Mouse (Mus musculus): ENCODE measurements at regions not wholly inside any gene's neighbourhood (a gene's known extent, or its start where the extent isn't known, plus 50 kb on each side); places are given as distances from the start of the nearest gene placed in this dataset.
"Not testable (repeated sequence)": the region's sequence is repeated elsewhere in the genome, so short reads cannot be mapped to it uniquely, and the experiment has no call there.

DNA sequence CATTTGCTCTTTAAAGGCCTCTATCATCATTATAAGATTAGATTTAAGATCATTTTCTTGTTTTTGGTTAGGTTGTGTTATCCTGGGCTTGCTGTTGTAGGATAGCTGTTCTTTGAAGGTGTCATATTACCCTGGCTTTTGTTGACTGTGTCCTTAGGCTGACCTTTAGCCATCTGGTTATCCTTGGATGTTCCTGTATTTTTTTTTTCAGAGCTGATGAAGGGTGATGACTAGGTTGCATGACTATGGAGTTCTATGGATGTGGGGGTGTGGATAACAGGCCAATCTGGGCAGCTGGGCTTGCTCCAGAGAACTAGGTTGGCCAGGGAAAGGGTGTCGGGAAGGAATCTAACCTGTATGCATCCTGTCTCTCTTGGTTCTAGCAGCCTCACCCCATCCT lies 74.2 kb downstream of the Dmrta1 start:
- no peak overlapping the region for H3K27ac ChIP-seq (ENCODE audit: low read length)
- no peak overlapping the region for H3K4me3 ChIP-seq (ENCODE audit: low read length)
- H3K4me1 ChIP-seq (ENCODE audit: control insufficient read depth, insufficient read depth, low read length) = no peaks in the 10 kb centered on the region
- H3K9ac ChIP-seq (ENCODE audit: low read depth, low read length) = no peak overlapping the region
- ATAC-seq = no peak
- H3K4me2 ChIP-seq (ENCODE audit: low read depth, low read length) = no peak overlapping the region
- H3K36me3 ChIP-seq (ENCODE audit: control insufficient read depth, insufficient read depth, low read length) = no peaks in the 10 kb centered on the region
- 71% methylated on average over 1 of the region's 1 CpGs for WGBS
- no peaks in the 10 kb centered on the region for H3K27me3 ChIP-seq (replicated peaks; ENCODE audit: control insufficient read depth, insufficient read depth, low read length)
- H3K9me3 ChIP-seq (ENCODE audit: control insufficient read depth, low read length) = no peaks in the 10 kb centered on the region

DNA sequence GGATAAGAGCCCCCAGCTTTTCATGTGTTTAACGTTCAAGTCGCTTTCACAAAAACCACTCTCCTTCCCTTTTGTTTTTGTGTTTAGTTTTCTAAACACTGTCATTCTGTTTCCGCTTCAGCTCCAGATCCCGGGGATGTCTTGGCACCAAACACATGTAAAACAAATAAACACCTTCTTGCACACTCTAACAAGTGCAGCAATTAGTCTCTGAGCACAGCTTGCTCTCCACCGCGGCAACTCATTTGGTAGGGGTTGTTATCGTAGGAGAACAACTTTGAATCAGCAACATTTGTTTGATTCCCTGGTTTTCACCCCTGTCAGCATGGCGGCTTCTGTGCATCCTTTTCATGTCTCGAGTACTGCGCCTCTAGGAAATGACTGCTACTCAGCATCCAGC lies 97.0 kb downstream of the Dmrta1 start:
- Histone ChIP-seq H3K4me2 (ENCODE audit: low read depth, low read length) (no peak overlapping the region), H3K27me3 (replicated peaks; ENCODE audit: control insufficient read depth, insufficient read depth, low read length) (no peaks in the 10 kb centered on the region), H3K4me1 (ENCODE audit: control insufficient read depth, insufficient read depth, low read length) (no peaks in the 10 kb centered on the region), H3K9me3 (ENCODE audit: control insufficient read depth, low read length) (no peaks in the 10 kb centered on the region), H3K9ac (ENCODE audit: low read depth, low read length) (no peak overlapping the region), H3K27ac (ENCODE audit: low read length) (no peak overlapping the region), H3K36me3 (ENCODE audit: control insufficient read depth, insufficient read depth, low read length) (no peaks in the 10 kb centered on the region), H3K4me3 (ENCODE audit: low read length) (no peak overlapping the region)
- WGBS = 42% methylated on average over 10 of the region's 10 CpGs
- ATAC-seq = no peak

DNA sequence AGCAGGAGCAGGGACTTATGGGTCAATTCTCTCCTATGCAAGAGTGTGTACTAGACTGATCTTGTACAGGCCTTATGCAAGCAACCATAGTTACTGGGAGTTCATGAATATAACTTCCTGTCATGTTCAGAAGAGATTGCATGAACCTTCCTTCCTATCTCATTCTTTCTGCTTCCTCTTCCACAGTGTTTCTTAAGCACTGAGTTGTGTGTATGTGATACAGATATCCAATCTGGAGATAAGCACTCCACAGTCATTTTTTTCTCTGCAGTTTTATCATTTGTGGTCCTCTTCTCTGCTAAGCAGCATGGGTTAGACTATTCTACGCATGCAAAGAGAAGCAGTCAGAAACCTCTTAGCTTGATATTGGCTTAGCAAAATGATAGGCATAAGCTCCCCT lies 102.3 kb downstream of the Dmrta1 start:
- Histone ChIP-seq H3K9me3 (ENCODE audit: control insufficient read depth, low read length) (no peaks in the 10 kb centered on the region), H3K27ac (ENCODE audit: low read length) (no peak overlapping the region), H3K27me3 (replicated peaks; ENCODE audit: control insufficient read depth, insufficient read depth, low read length) (no peaks in the 10 kb centered on the region), H3K9ac (ENCODE audit: low read depth, low read length) (no peak overlapping the region), H3K36me3 (ENCODE audit: control insufficient read depth, insufficient read depth, low read length) (no peaks in the 10 kb centered on the region), H3K4me1 (ENCODE audit: control insufficient read depth, insufficient read depth, low read length) (no peaks in the 10 kb centered on the region), H3K4me3 (ENCODE audit: low read length) (no peak overlapping the region), H3K4me2 (ENCODE audit: low read depth, low read length) (no peak overlapping the region)
- 97% methylated on average over 1 of the region's 1 CpGs for WGBS
- no peak for ATAC-seq

DNA sequence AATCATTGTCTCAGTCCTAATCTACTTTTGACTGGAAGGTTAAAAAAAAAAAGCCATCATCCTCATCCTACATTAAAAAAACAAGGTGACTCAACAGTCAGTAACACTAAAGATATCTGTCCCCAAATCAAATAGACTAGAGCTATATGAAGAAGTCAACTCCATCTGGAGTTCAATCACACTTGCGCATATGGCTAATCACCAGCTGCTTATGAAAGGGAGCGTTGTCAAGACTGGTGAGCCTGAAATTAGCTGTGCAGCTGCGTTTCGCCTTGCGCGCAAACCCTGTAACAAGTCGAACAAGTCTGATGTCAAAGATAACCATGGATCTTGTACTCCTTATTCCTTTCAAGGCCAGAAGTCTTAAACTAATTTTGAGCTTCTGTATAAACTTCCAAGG lies 137.6 kb downstream of the Dmrta1 start:
- H3K36me3 ChIP-seq (ENCODE audit: control insufficient read depth, insufficient read depth, low read length) = no peaks in the 10 kb centered on the region
- no peak overlapping the region for H3K4me2 ChIP-seq (ENCODE audit: low read depth, low read length)
- H3K4me1 ChIP-seq (ENCODE audit: control insufficient read depth, insufficient read depth, low read length) = no peaks in the 10 kb centered on the region
- H3K4me3 ChIP-seq (ENCODE audit: low read length) = no peak overlapping the region
- H3K9me3 ChIP-seq (ENCODE audit: control insufficient read depth, low read length) = no peaks in the 10 kb centered on the region
- no peaks in the 10 kb centered on the region for H3K27me3 ChIP-seq (replicated peaks; ENCODE audit: control insufficient read depth, insufficient read depth, low read length)
- H3K9ac ChIP-seq (ENCODE audit: low read depth, low read length) = no peak overlapping the region
- WGBS = 85% methylated on average over 7 of the region's 7 CpGs
- ATAC-seq = no peak
- H3K27ac ChIP-seq (ENCODE audit: low read length) = no peak overlapping the region

DNA sequence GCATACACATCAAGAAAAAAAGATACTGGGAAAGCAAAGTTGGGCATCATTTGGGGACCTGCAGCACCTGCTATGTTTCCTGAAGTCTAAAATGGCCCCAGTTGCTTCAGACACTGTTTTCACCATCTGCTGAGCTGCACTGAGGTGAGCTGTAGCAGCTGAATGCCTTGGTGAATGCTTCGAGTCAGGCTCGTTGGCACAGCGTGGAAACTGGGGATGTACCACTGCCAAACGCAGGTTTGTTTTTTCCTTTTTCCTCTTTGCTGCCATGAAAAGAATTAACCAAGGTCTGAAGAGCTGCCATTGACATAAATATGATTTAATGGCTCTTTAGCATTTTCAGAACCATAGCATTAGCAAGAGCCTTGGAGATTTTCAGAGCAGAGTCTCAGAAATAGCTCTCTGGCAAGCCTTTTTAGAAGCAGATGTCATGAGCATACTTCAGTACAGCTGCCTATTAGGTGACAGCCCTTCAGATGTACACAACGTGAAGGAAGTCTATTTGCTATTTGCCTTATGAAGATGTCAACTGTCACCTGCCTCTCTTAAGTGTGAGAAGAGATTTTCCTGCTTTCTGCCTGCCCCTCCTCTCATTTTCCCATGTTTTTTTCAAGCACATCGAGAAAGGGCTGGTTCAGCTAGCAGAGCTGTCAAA lies 155.4 kb downstream of the Dmrta1 start:
- ATAC-seq = no peak
- WGBS = 67% methylated on average over 6 of the region's 6 CpGs

DNA sequence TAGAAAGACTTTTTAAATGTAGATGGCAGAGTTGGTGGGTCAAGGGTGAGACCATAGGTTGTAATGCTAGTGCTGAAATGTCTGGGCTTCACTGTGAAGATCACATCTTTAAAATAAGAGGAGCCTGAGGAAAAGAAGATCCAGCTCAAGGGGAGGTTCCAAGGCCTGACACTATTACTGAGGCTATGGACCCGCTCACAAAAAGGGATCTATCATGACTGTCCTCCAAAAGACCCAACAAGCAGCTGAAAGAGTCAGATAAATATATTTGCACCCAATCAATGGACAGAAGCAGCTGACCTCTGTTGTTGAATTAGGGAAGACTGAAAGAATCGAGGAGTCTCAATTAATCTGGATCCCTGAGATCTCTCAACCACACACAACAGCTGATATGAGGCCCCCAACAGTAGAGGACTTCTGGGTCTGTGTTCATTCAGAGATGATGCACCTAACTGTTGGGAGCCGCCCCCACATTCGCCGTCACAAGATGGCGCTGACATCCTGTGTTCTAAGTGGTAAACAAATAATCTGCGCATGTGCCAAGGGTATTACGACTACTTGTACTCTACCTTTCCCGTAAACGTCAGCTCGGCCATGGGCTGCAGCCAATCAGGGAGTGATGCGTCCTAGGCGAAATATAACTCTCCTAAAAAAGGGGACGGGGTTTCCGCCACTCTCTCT lies 196.3 kb downstream of the Dmrta1 start:
- H3K4me2 ChIP-seq (ENCODE audit: low read depth, low read length); H3K4me3 ChIP-seq (ENCODE audit: low read length); H3K27ac ChIP-seq (ENCODE audit: low read length); H3K9me3 ChIP-seq (ENCODE audit: control insufficient read depth, low read length); H3K36me3 ChIP-seq (ENCODE audit: control insufficient read depth, insufficient read depth, low read length); H3K9ac ChIP-seq (ENCODE audit: low read depth, low read length); H3K4me1 ChIP-seq (ENCODE audit: control insufficient read depth, insufficient read depth, low read length); H3K27me3 ChIP-seq (replicated peaks; ENCODE audit: control insufficient read depth, insufficient read depth, low read length): not testable (repeated sequence)
- ATAC-seq = peak; percentile 52; the same call in 1 of the 2 replicates
- 27% methylated on average over 6 of the region's 15 CpGs for WGBS

More for the DNA sequence above, 155.4 kb downstream of the Dmrta1 start:
- no peak overlapping the region for H3K9ac ChIP-seq (ENCODE audit: low read depth, low read length)
- H3K36me3 ChIP-seq (ENCODE audit: control insufficient read depth, insufficient read depth, low read length) = no peaks in the 10 kb centered on the region
- no peak overlapping the region for H3K27ac ChIP-seq (ENCODE audit: low read length)
- no peak overlapping the region for H3K4me3 ChIP-seq (ENCODE audit: low read length)
- H3K9me3 ChIP-seq (ENCODE audit: control insufficient read depth, low read length) = no peaks in the 10 kb centered on the region
- H3K4me1 ChIP-seq (ENCODE audit: control insufficient read depth, insufficient read depth, low read length) = no peaks in the 10 kb centered on the region
- H3K27me3 ChIP-seq (replicated peaks; ENCODE audit: control insufficient read depth, insufficient read depth, low read length) = no peaks in the 10 kb centered on the region
- no peak overlapping the region for H3K4me2 ChIP-seq (ENCODE audit: low read depth, low read length)

DNA sequence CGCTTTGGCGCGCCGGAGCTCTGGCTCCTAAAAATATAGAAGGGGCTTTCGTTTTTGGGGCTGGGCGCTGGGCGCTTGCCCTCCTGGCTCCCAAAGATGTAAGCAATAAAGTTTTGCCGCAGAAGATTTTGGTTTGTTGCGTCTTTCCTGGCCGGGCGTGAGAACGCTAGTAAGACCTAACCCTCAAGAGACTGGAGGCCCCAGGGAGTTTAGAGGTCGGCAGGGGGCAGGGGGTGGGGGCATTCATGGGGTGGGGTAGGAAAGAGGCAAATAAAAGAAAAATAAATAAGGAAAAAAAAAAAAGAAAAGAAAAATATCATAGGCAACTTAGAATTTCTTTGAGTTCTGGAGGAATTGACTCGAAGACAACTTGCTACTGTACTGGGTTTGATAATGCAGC lies 196.9 kb downstream of the Dmrta1 start:
- H3K27ac ChIP-seq (ENCODE audit: low read length); ATAC-seq; H3K9me3 ChIP-seq (ENCODE audit: control insufficient read depth, low read length); H3K27me3 ChIP-seq (replicated peaks; ENCODE audit: control insufficient read depth, insufficient read depth, low read length); H3K9ac ChIP-seq (ENCODE audit: low read depth, low read length); H3K36me3 ChIP-seq (ENCODE audit: control insufficient read depth, insufficient read depth, low read length); H3K4me1 ChIP-seq (ENCODE audit: control insufficient read depth, insufficient read depth, low read length): not testable (repeated sequence)
- WGBS = 20% methylated on average over 7 of the region's 14 CpGs
- Histone ChIP-seq H3K4me3 (ENCODE audit: low read length) (peak overlapping the region; percentile 25), H3K4me2 (ENCODE audit: low read depth, low read length) (peak overlapping the region; percentile 25; the same call in 1 of the 2 replicates)

DNA sequence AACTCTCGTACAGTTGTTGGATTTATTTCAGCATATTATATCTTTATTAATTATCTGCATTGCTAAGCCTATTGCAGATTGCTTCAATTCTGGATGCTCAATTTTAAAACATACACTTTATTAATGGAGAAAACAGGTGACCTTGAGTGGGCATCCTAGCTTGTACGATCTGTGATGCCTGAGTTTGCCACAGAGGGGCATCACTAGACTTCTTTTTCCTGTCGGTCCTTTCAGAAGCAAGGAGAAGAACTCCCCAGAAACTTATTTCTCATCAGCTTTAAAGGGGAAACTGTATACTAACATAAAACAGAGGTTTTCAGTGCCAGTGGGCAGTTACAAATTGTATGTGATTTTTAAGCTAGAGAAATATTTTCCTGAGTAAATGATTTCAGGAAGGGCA lies 201.8 kb downstream of the Dmrta1 start:
- no peak overlapping the region for H3K4me2 ChIP-seq (ENCODE audit: low read depth, low read length)
- H3K27me3 ChIP-seq (replicated peaks; ENCODE audit: control insufficient read depth, insufficient read depth, low read length) = no peaks in the 10 kb centered on the region
- 55% methylated on average over 3 of the region's 3 CpGs for WGBS
- ATAC-seq = no peak
- no peaks in the 10 kb centered on the region for H3K36me3 ChIP-seq (ENCODE audit: control insufficient read depth, insufficient read depth, low read length)
- no peaks in the 10 kb centered on the region for H3K4me1 ChIP-seq (ENCODE audit: control insufficient read depth, insufficient read depth, low read length)
- H3K27ac ChIP-seq (ENCODE audit: low read length) = no peak overlapping the region
- no peaks in the 10 kb centered on the region for H3K9me3 ChIP-seq (ENCODE audit: control insufficient read depth, low read length)
- no peak overlapping the region for H3K9ac ChIP-seq (ENCODE audit: low read depth, low read length)
- no peak overlapping the region for H3K4me3 ChIP-seq (ENCODE audit: low read length)

DNA sequence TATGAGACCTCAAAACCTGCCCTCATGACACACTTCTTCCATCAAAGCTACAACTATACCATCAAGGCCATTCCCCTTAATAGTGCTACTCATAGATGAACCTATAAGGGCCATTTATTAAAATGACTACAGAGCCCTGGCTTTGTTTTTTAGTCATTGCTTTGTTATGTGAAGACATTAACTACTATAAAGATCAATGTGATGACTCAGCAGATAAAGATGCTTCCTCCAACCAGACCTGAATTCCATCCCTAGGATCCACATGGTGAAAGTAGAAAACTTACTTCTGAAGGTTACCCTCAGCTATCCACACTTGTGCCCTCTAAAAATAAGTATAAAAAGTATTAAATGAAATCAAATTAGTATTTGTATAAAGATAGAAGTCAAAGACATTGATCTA lies 230.4 kb downstream of the Dmrta1 start:
- Histone ChIP-seq H3K4me2 (ENCODE audit: low read depth, low read length) (no peak overlapping the region), H3K4me3 (ENCODE audit: low read length) (no peak overlapping the region), H3K9me3 (ENCODE audit: control insufficient read depth, low read length) (no peaks in the 10 kb centered on the region), H3K27ac (ENCODE audit: low read length) (no peak overlapping the region), H3K27me3 (replicated peaks; ENCODE audit: control insufficient read depth, insufficient read depth, low read length) (no peaks in the 10 kb centered on the region), H3K9ac (ENCODE audit: low read depth, low read length) (no peak overlapping the region), H3K4me1 (ENCODE audit: control insufficient read depth, insufficient read depth, low read length) (no peaks in the 10 kb centered on the region), H3K36me3 (ENCODE audit: control insufficient read depth, insufficient read depth, low read length) (no peaks in the 10 kb centered on the region)
- no peak for ATAC-seq

DNA sequence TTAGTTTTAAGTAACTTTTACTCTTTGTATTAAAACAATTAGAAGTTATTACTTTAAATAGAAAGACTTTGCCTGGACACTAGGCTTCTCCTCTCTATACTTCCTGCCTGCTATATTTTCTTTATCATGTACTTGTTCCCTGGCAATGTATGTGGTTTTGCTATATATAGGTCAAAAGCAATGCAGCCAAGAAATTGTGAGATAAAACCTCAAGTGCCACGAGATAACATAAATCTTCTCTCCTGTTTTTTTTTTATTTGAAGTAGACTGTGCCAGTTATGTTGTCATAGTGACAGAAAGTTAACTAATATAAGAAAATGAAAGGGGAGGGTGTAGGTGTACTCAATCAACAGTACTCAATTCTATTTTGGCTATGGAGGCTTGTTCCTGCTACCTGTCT lies 258.4 kb downstream of the Dmrta1 start:
- Histone ChIP-seq H3K27ac (ENCODE audit: low read length) (no peak overlapping the region), H3K4me1 (ENCODE audit: control insufficient read depth, insufficient read depth, low read length) (no peaks in the 10 kb centered on the region), H3K36me3 (ENCODE audit: control insufficient read depth, insufficient read depth, low read length) (no peaks in the 10 kb centered on the region), H3K4me2 (ENCODE audit: low read depth, low read length) (no peak overlapping the region), H3K27me3 (replicated peaks; ENCODE audit: control insufficient read depth, insufficient read depth, low read length) (no peaks in the 10 kb centered on the region), H3K9ac (ENCODE audit: low read depth, low read length) (no peak overlapping the region), H3K9me3 (ENCODE audit: control insufficient read depth, low read length) (no peaks in the 10 kb centered on the region), H3K4me3 (ENCODE audit: low read length) (no peak overlapping the region)
- WGBS = 58% methylated on average over 1 of the region's 1 CpGs
- ATAC-seq = no peak
